Mouse (Mus musculus) gastrocnemius, postnatal 10 days (tissue): ENCODE results near the gene Gm6096. TPM values are rescaled to one million over a fixed set of nuclear protein-coding genes. Genes with fewer than 3 reads are reported as not detected.
"Not testable (repeated sequence)": the region's sequence is repeated elsewhere in the genome, so short reads cannot be mapped to it uniquely, and the experiment has no call there.

Experiments
- DNase-seq: peaks from one replicate; pipeline ENCODE4 v3.0.0; 2021; ENCODE audit warnings: mixed read lengths
- long read RNA-seq, 2 experiments: library from polyadenylated mRNA; stranded (forward); transcript quantifications; one replicate each; pipeline ENCODE4 v2.0.0; 2021
- total RNA-seq, 2 experiments: library from RNA; stranded (reverse); gene quantifications; 2 replicates each; pipeline ENCODE4 v1.2.3; 2021

Gm6096 gene
- not detected for total RNA-seq
- long read RNA-seq, experiment 1, result 0 reads
- long read RNA-seq, experiment 2, result 0 reads

GRCm38 (mm10) chr7:34250738-34251137 is at the start of gene Gm6096:
TSS of gene Gm6096 (plus strand) at chr7:34251038.
- DNase-seq, result no peak

- DNase-seq, result not testable (repeated sequence)
Observed at GRCm38 (mm10) chr7:34202147-34202546, 48.7 kb upstream of the Gm6096 start.

- no peak for DNase-seq
Observed at GRCm38 (mm10) chr7:34206331-34206730, 44.5 kb upstream of the Gm6096 start.

GRCm38 (mm10) chr7:34208027-34208745 is 42.7 kb upstream of the Gm6096 start:
- DNase-seq, result no peak

- DNase-seq, result no peak
Observed at GRCm38 (mm10) chr7:34213281-34213680, 37.6 kb upstream of the Gm6096 start.

GRCm38 (mm10) chr7:34214644-34215043 is 36.2 kb upstream of the Gm6096 start:
- no peak for DNase-seq

- DNase-seq, result peak; percentile 60
Observed at GRCm38 (mm10) chr7:34215481-34215880, 35.4 kb upstream of the Gm6096 start.

- DNase-seq, result no peak
Observed at GRCm38 (mm10) chr7:34216474-34216873, 34.4 kb upstream of the Gm6096 start.

- no peak for DNase-seq
Observed at GRCm38 (mm10) chr7:34218496-34218895, 32.3 kb upstream of the Gm6096 start.

GRCm38 (mm10) chr7:34221594-34222250 is 29.1 kb upstream of the Gm6096 start:
- no peak for DNase-seq

GRCm38 (mm10) chr7:34222340-34222739 is 28.5 kb upstream of the Gm6096 start:
- DNase-seq, result no peak

- no peak for DNase-seq
Observed at GRCm38 (mm10) chr7:34224308-34224707, 26.5 kb upstream of the Gm6096 start.

GRCm38 (mm10) chr7:34226086-34226485 is 24.8 kb upstream of the Gm6096 start:
- no peak for DNase-seq

- no peak for DNase-seq
Observed at GRCm38 (mm10) chr7:34226846-34227245, 24.0 kb upstream of the Gm6096 start.

- no peak for DNase-seq
Observed at GRCm38 (mm10) chr7:34228641-34229040, 22.2 kb upstream of the Gm6096 start.

GRCm38 (mm10) chr7:34229153-34229552 is 21.7 kb upstream of the Gm6096 start:
- no peak for DNase-seq

- DNase-seq, result peak; percentile 51
Observed at GRCm38 (mm10) chr7:34229691-34230111, 21.1 kb upstream of the Gm6096 start.

- peak; percentile 82 for DNase-seq
Observed at GRCm38 (mm10) chr7:34230116-34230515, 20.7 kb upstream of the Gm6096 start, which contains the start of gene Gpi1. TSS of gene Gpi1 (minus strand) at chr7:34230336.

GRCm38 (mm10) chr7:34232785-34233725 is 17.8 kb upstream of the Gm6096 start:
- no peak for DNase-seq

- peak; percentile 96 for DNase-seq
Observed at GRCm38 (mm10) chr7:34233909-34234609, 16.8 kb upstream of the Gm6096 start.

- DNase-seq, result no peak
Observed at GRCm38 (mm10) chr7:34234610-34235561, 16.0 kb upstream of the Gm6096 start.
